Comparison of ENCODE assay signal across 13 mouse cellular contexts in the genomic region with DNA sequence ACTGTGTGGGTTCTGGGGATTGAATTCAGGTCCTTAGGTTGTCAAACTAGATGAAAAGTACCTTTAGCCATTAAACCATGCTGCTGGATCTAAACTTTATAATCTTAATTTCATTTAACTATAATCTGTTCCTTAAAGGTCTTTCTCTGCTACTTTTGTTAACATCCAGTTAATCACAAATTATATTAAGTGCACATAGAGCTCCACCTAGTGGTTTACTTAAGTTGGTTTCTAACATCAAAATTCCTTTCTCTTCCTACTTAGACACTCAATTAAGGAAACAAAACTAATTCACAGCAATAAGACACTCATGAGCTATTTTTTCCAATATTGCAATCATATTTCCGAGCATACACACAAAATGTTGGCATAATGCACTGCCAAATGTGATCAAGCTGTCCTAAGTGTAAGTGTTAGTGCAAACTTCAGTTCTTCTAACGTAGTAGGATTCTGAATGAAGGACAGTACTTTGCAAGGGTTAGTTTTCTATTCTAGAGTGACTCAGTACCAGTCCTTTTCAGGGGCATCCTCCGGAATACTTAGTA. TPM values are rescaled to one million over a fixed set of nuclear protein-coding genes. Genes with fewer than 3 reads are reported as not detected.
A peak's percentile ranks its signal among the peaks of the same experiment; 100 is the strongest.
DNase-seq lines count a peak whose midpoint lies in the region; ATAC-seq and TF ChIP-seq lines count a peak whose summit lies in the region.
"Had no signal": no experiment of that assay in that cellular context is flagged by ENCODE, and none has a peak within 500 bp of the region (broad histone marks: within the 10 kb centered on the region; RNA-seq: fewer than 3 reads in every experiment).

No protein-coding gene starts in this region.

- H3K9me3 ChIP-seq in kidney, postnatal 0 days (replicated peaks; ENCODE audit: low read length), result no peaks in the 10 kb centered on the region
- H3K9me3 ChIP-seq: forebrain, embryonic 10.5 days; hindbrain, embryonic 15.5 days; limb, embryonic 15.5 days had no signal

- no peak overlapping the region for H3K9ac ChIP-seq in kidney, postnatal 0 days (ENCODE audit: low read depth, low read length)
- H3K9ac ChIP-seq: hindbrain, embryonic 15.5 days; limb, embryonic 15.5 days had no signal

- DNase-seq in kidney, postnatal 0 days (ENCODE audit: low spot score), result peak; percentile 86
- DNase-seq in kidney, postnatal 10 days, result no peak
- peak; percentile 63 for DNase-seq in CD4-positive, CD25-positive, alpha-beta regulatory T cell, adult 2 months (ENCODE audit: low read depth, low spot score)
- peak; percentile 32 for DNase-seq in R1 (ENCODE audit: low read depth, low spot score)
- DNase-seq in adrenal gland, postnatal 36 days, result no peak
- DNase-seq in kidney, adult 18-20 months, result no peak
- DNase-seq: adrenal gland, adult 8-10 months had no signal

- H3K4me1 ChIP-seq in kidney, postnatal 0 days (replicated peaks; ENCODE audit: insufficient read depth, low read length), result no peaks in the 10 kb centered on the region
- H3K4me1 ChIP-seq: forebrain, embryonic 10.5 days; hindbrain, embryonic 15.5 days; limb, embryonic 15.5 days had no signal

- 77% methylated on average over 3 of the region's 3 CpGs for WGBS in kidney, postnatal 0 days

- H3K4me3 ChIP-seq in kidney, postnatal 0 days (replicated peaks; ENCODE audit: low read depth, low read length), result no peak overlapping the region
- H3K4me3 ChIP-seq: forebrain, embryonic 10.5 days; hindbrain, embryonic 15.5 days; limb, embryonic 15.5 days had no signal

- no peaks in the 10 kb centered on the region for H3K27me3 ChIP-seq in kidney, postnatal 0 days (ENCODE audit: insufficient read depth, low read length)
- H3K27me3 ChIP-seq: hindbrain, embryonic 15.5 days; limb, embryonic 15.5 days had no signal

- H3K4me2 ChIP-seq in kidney, postnatal 0 days (ENCODE audit: low read length), result no peak overlapping the region
- H3K4me2 ChIP-seq: hindbrain, embryonic 15.5 days; limb, embryonic 15.5 days had no signal

- ATAC-seq in kidney, postnatal 0 days (replicated peaks; ENCODE audit: low FRiP score, low read depth), result no peak
- ATAC-seq in inflammation-experienced regulatory T-cells, adult 6 months, result peak; percentile 81
- no peak for ATAC-seq in megakaryocyte-erythroid progenitor cell, adult 5-6 weeks (replicated peaks; ENCODE audit: low FRiP score, low TSS enrichment, poor library complexity, severe bottlenecking)

- peak; percentile 75 for TF ChIP-seq CTCF in kidney, postnatal 0 days (IDR thresholded peaks at IDR 0.05; ENCODE audit: low read depth)

- no peak overlapping the region for H3K27ac ChIP-seq in kidney, postnatal 0 days
- H3K27ac ChIP-seq: forebrain, embryonic 10.5 days; hindbrain, embryonic 15.5 days; limb, embryonic 15.5 days had no signal

- peaks cover 26% of the 10 kb centered on the region; the same call in 1 of the 2 replicates for H3K36me3 ChIP-seq in kidney, postnatal 0 days (ENCODE audit: insufficient read depth, low read length)

RNA-seq across cellular contexts. Expression of a gene that starts 7.4 kb away (rescaled TPM):
- polyA plus RNA-seq in kidney, postnatal 0 days (2015; fragmentation: Nextera tagmentation; extraction: Ambion mirVana), result not detected in 2 replicates
- polyA plus RNA-seq in inflammation-experienced regulatory T-cells, adult 6 months (2017; shearing (Covaris generic)), result not detected
- total RNA-seq in adrenal gland, postnatal 36 days (2021), result not detected
- total RNA-seq in megakaryocyte-erythroid progenitor cell, adult 5-6 weeks (2014; fragmentation: Nextera tagmentation), result not detected in 2 replicates
- total RNA-seq in megakaryocyte-erythroid progenitor cell, adult 5-6 weeks (2017), result not detected in 2 replicates
- total RNA-seq: adrenal gland, adult 8-10 months had no signal
- polyA plus RNA-seq: forebrain, embryonic 10.5 days; hindbrain, embryonic 15.5 days; limb, embryonic 15.5 days; neural tube, embryonic 14.5 days had no signal

RNA-seq across cellular contexts. Expression of a gene that starts 11.1 kb away (rescaled TPM):
- 18.8 and 19.8 TPM in 2 replicates for polyA plus RNA-seq in kidney, postnatal 0 days (2015; fragmentation: Nextera tagmentation; extraction: Ambion mirVana)
- polyA plus RNA-seq in inflammation-experienced regulatory T-cells, adult 6 months (2017; shearing (Covaris generic)), result 10 to 100 TPM; 25.4 to 33.2 (median 30.9) TPM
- 10 to 100 TPM; 24.8 to 27.0 TPM for total RNA-seq in adrenal gland, postnatal 36 days (2021)
- 47.0 and 53.4 TPM in 2 replicates for total RNA-seq in megakaryocyte-erythroid progenitor cell, adult 5-6 weeks (2014; fragmentation: Nextera tagmentation)
- 103 and 156 TPM in 2 replicates for total RNA-seq in megakaryocyte-erythroid progenitor cell, adult 5-6 weeks (2017)

RNA-seq across cellular contexts. Expression of a gene that starts 11.2 kb away (rescaled TPM):
- 26.3 and 28.4 TPM in 2 replicates for polyA plus RNA-seq in kidney, postnatal 0 days (2015; fragmentation: Nextera tagmentation; extraction: Ambion mirVana)
- polyA plus RNA-seq in inflammation-experienced regulatory T-cells, adult 6 months (2017; shearing (Covaris generic)), result 10 to 100 TPM; 14.3 to 20.1 (median 17.2) TPM
- total RNA-seq in adrenal gland, postnatal 36 days (2021), result 10 to 100 TPM; 19.9 to 22.7 TPM
- 9.7 and 23.7 TPM in 2 replicates for total RNA-seq in megakaryocyte-erythroid progenitor cell, adult 5-6 weeks (2014; fragmentation: Nextera tagmentation)
- total RNA-seq in megakaryocyte-erythroid progenitor cell, adult 5-6 weeks (2017), result 22.4 and 30.5 TPM in 2 replicates

Comparison
In these comparisons a context has a peak if more than half of its experiments do, and no peak if none do; other contexts are left out.
1. DNase-seq: peak in kidney, postnatal 0 days (single experiment), CD4-positive, CD25-positive, alpha-beta regulatory T cell, adult 2 months (single experiment) and R1 (single experiment); none in kidney, postnatal 10 days (single experiment), adrenal gland, postnatal 36 days (0 of 2) and kidney, adult 18-20 months (single experiment).